Mouse (Mus musculus) liver, adult 10 weeks (tissue): ENCODE data around the gene Tshr. TPM values are rescaled to one million over a fixed set of nuclear protein-coding genes. Genes with fewer than 3 reads are reported as not detected.

Experiments used
- polyA plus RNA-seq: library from polyadenylated mRNA; stranded (reverse); fragments of 350-450 nt; fragmentation: Illumina TruSeq; extraction: RNeasy Lipid Tissue Mini Kit (QIAGEN cat#74804); gene quantifications from one replicate; pipeline ENCODE4 v1.2.3, GENCODE M21; 2014; ENCODE audit warnings: low read depth, low replicate concordance

Tshr gene
- polyA plus RNA-seq, result not detected

GRCm38 (mm10) chr12:91384281-91385017, at the start of gene Tshr, which contains the start of gene Cep128:
TSS of gene Tshr (plus strand) at chr12:91384563.
TSS of gene Cep128 (minus strand) at chr12:91384409.

GRCm38 (mm10) chr12:91589847-91590690, 205.7 kb downstream of the Tshr start, which contains the start of gene Gtf2a1:
TSS of gene Gtf2a1 (minus strand) at chr12:91590487.

Other genes with a start within 250 kb of the Tshr start
- gene Cep128, start 154 bp upstream of the Tshr start, polyA plus RNA-seq, result 2.7 TPM
- 20.8 TPM for gene Gtf2a1, start 205.9 kb downstream of the Tshr start, polyA plus RNA-seq